Mouse (Mus musculus) MEL (cell line): Measurements from ENCODE around the gene Fv1. TPM values are rescaled to one million over a fixed set of nuclear protein-coding genes. Genes with fewer than 3 reads are reported as not detected.

Experiments
- DNase-seq: peaks from one replicate; pipeline ENCODE4 v3.0.0; 2011; ENCODE audit warnings: low read depth, low spot score
- H3K27ac ChIP-seq: 2 replicates; pipeline ENCODE4 v1.5.1; 2012; ENCODE audit warnings: low read depth, mild to moderate bottlenecking, control low read depth, low read length, moderate library complexity; ENCODE audit not compliant: control insufficient read depth
- H3K27me3 ChIP-seq, 2 experiments: fragments of 150-350 bp in 1 of 2; sonication (generic) in 1 of 2; 2 replicates each; pipeline ENCODE4 v1.6.1; 2012; ENCODE audit warnings: low read length in 2 of 2, mild to moderate bottlenecking in 2 of 2, improper control_type of control experiment in 1 of 2, moderate library complexity in 1 of 2; ENCODE audit not compliant: insufficient read depth in 2 of 2, control insufficient read depth in 1 of 2
- H3K36me3 ChIP-seq, 2 experiments: 2 replicates each; pipeline ENCODE4 v1.6.1; 2012 to 2014; ENCODE audit warnings: low read length in 2 of 2, improper control_type of control experiment in 1 of 2, inconsistent platforms in 1 of 2, mild to moderate bottlenecking in 1 of 2; ENCODE audit not compliant: insufficient read depth in 2 of 2, control insufficient read depth in 1 of 2
- H3K4me1 ChIP-seq, 2 experiments: fragments of 150-350 bp in 1 of 2; sonication (generic) in 1 of 2; 2 replicates each; pipeline ENCODE4 v1.6.1; 2012; ENCODE audit warnings: low read length in 2 of 2, improper control_type of control experiment in 1 of 2, mild to moderate bottlenecking in 1 of 2; ENCODE audit not compliant: insufficient read depth in 2 of 2, control insufficient read depth in 1 of 2
- H3K4me3 ChIP-seq, 2 experiments: fragments of 150-350 bp in 1 of 2; sonication (generic) in 1 of 2; 2 replicates each; pipeline ENCODE4 v1.5.1; 2012; ENCODE audit warnings: low read depth in 2 of 2, low read length in 2 of 2, mild to moderate bottlenecking in 2 of 2, moderate library complexity in 2 of 2, control low read depth in 1 of 2, improper control_type of control experiment in 1 of 2; ENCODE audit not compliant: control insufficient read depth in 1 of 2, insufficient read depth in 1 of 2
- H3K79me2 ChIP-seq: 2 replicates; pipeline ENCODE4 v1.6.1; 2012; ENCODE audit warnings: mild to moderate bottlenecking, low read length, moderate library complexity; ENCODE audit not compliant: control insufficient read depth, poor library complexity, insufficient read depth
- H3K9ac ChIP-seq: 2 replicates; pipeline ENCODE4 v1.6.1; 2012; ENCODE audit warnings: low read depth, mild to moderate bottlenecking, control low read depth, low read length, moderate library complexity; ENCODE audit not compliant: control insufficient read depth, poor library complexity, severe bottlenecking
- H3K9me3 ChIP-seq: fragments of 150-350 bp; sonication (generic); replicated peaks from 2 replicates; pipeline ENCODE4 v1.6.1; 2012; ENCODE audit warnings: mild to moderate bottlenecking, low read length, improper control_type of control experiment, moderate library complexity; ENCODE audit not compliant: insufficient read depth
- BHLHE40 ChIP-seq: IDR thresholded peaks from 2 replicates; pipeline ENCODE4 v1.6.1; 2012; ENCODE audit warnings: low read depth, mild to moderate bottlenecking, inconsistent platforms, low read length, improper control_type of control experiment, borderline replicate concordance
- E2F4 ChIP-seq: IDR thresholded peaks from 2 replicates; pipeline ENCODE4 v1.6.1; 2011; ENCODE audit warnings: low read depth, low read length, improper control_type of control experiment, borderline replicate concordance
- ELF1 ChIP-seq: IDR thresholded peaks from 2 replicates; pipeline ENCODE4 v1.6.1; 2014; ENCODE audit warnings: low read depth, mild to moderate bottlenecking, inconsistent platforms, low read length, improper control_type of control experiment, moderate library complexity
- EP300 ChIP-seq, 2 experiments: IDR thresholded peaks; 2 replicates each; pipeline ENCODE4 v1.6.1; 2011; ENCODE audit warnings: improper control_type of control experiment in 2 of 2, low read length in 2 of 2, low read depth in 1 of 2, mild to moderate bottlenecking in 1 of 2
- ETS1 ChIP-seq: IDR thresholded peaks from 2 replicates; pipeline ENCODE4 v1.6.1; 2012; ENCODE audit warnings: low read depth, mild to moderate bottlenecking, inconsistent platforms, low read length, improper control_type of control experiment, moderate library complexity
- GATA1 ChIP-seq: IDR thresholded peaks from 2 replicates; pipeline ENCODE4 v1.6.1; 2011; ENCODE audit warnings: low read depth, low read length, improper control_type of control experiment
- JUND ChIP-seq: IDR thresholded peaks from 2 replicates; pipeline ENCODE4 v1.6.1; 2011; ENCODE audit warnings: low read depth, mild to moderate bottlenecking, improper control_type of control experiment, low read length
- KAT2A ChIP-seq: conservative IDR thresholded peaks from 2 replicates; pipeline ENCODE4 v1.6.1; 2012; ENCODE audit warnings: low read depth, low read length, improper control_type of control experiment, inconsistent platforms
- MAFK ChIP-seq: IDR thresholded peaks from 2 replicates; pipeline ENCODE4 v1.6.1; 2011; ENCODE audit warnings: low read depth, mild to moderate bottlenecking, low read length, improper control_type of control experiment, borderline replicate concordance
- MAZ ChIP-seq: IDR thresholded peaks from 2 replicates; pipeline ENCODE4 v1.6.1; 2012; ENCODE audit warnings: low read depth, mild to moderate bottlenecking, inconsistent platforms, low read length, improper control_type of control experiment
- MYB ChIP-seq: IDR thresholded peaks from 2 replicates; pipeline ENCODE4 v1.6.1; 2011; ENCODE audit warnings: mild to moderate bottlenecking, low read depth, low read length, improper control_type of control experiment
- MYC ChIP-seq: IDR thresholded peaks from 2 replicates; pipeline ENCODE4 v1.6.1; 2011; ENCODE audit warnings: low read depth, mild to moderate bottlenecking, low read length, improper control_type of control experiment, moderate library complexity
- NRF1 ChIP-seq: IDR thresholded peaks from 2 replicates; pipeline ENCODE4 v1.6.1; 2014; ENCODE audit warnings: low read depth, mild to moderate bottlenecking, inconsistent platforms, low read length, improper control_type of control experiment, moderate library complexity; ENCODE audit not compliant: poor library complexity, insufficient read depth, severe bottlenecking
- RAD21 ChIP-seq: IDR thresholded peaks from 2 replicates; pipeline ENCODE4 v1.6.1; 2011; ENCODE audit warnings: mild to moderate bottlenecking, low read depth, low read length, improper control_type of control experiment
- TAL1 ChIP-seq: IDR thresholded peaks from 2 replicates; pipeline ENCODE4 v1.6.1; 2012; ENCODE audit warnings: mild to moderate bottlenecking, inconsistent platforms, low read length, moderate library complexity, mixed read lengths
- TBP ChIP-seq: IDR thresholded peaks from 2 replicates; pipeline ENCODE4 v1.8.0; 2011; ENCODE audit warnings: low read depth, low read length, improper control_type of control experiment
- TCF12 ChIP-seq: IDR thresholded peaks from 2 replicates; pipeline ENCODE4 v1.6.1; 2014; ENCODE audit warnings: low read depth, mild to moderate bottlenecking, inconsistent platforms, low read length, improper control_type of control experiment, moderate library complexity
- UBTF ChIP-seq: IDR thresholded peaks from 2 replicates; pipeline ENCODE4 v1.6.1; 2012; ENCODE audit warnings: low read depth, mild to moderate bottlenecking, inconsistent platforms, low read length, improper control_type of control experiment, moderate library complexity, borderline replicate concordance; ENCODE audit not compliant: insufficient read depth
- USF1 ChIP-seq: IDR thresholded peaks from 2 replicates; pipeline ENCODE4 v1.6.1; 2014; ENCODE audit warnings: low read depth, mild to moderate bottlenecking, inconsistent platforms, low read length, improper control_type of control experiment, moderate library complexity
- ZC3H11A ChIP-seq: IDR thresholded peaks from 2 replicates; pipeline ENCODE4 v1.6.1; 2012; ENCODE audit warnings: low read depth, mild to moderate bottlenecking, inconsistent platforms, low read length, improper control_type of control experiment
- ZKSCAN1 ChIP-seq: IDR thresholded peaks from 2 replicates; pipeline ENCODE4 v1.6.1; 2012; ENCODE audit warnings: low read depth, mild to moderate bottlenecking, inconsistent platforms, low read length, improper control_type of control experiment, moderate library complexity
- ZNF384 ChIP-seq: IDR thresholded peaks from 2 replicates; pipeline ENCODE4 v1.6.1; 2012; ENCODE audit warnings: low read depth, mild to moderate bottlenecking, inconsistent platforms, low read length, improper control_type of control experiment
- polyA plus RNA-seq, 2 experiments: library from polyadenylated mRNA; stranded (reverse) in 1 of 2; unstranded in 1 of 2; fragments of >175 nt in 1 of 2; fragments of >200 nt in 1 of 2; gene quantifications; 2 replicates each; pipeline versions ENCODE4 v1.2.1 to v1.2.4; 2012; ENCODE audit warnings: low replicate concordance in 2 of 2, low read depth in 1 of 2; ENCODE audit not compliant: insufficient read length in 2 of 2, insufficient read depth in 1 of 2, missing spikeins in 1 of 2
- total RNA-seq: library from RNA; depleted of rRNA; stranded (reverse); fragments of 300-350 nt; gene quantifications from 2 replicates; pipeline ENCODE4 v1.2.3, GENCODE M21; 2012

Gene Fv1
- total and polyA plus RNA-seq, 3 experiments: 3.0 to 4.6 TPM; not detected in 1

DNA sequence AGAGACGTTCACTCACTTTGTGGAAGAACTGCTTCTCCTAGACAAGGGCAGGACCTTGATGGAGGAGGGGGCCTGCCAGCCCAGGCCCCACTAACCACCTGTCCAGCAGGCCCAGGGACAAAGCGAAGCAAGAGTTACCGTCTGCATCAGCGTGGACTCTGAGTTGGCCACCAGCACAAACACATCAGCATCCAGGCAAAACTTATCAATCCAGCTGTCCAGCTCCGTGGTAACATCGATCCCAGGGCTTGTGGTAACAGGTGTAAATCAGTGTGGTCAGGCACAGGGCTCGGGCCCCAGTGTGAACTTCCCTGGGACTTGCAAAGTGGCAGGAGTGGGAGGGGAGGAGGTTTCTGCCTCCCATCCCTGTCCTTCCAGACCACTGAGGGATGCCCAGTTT, 18.5 kb downstream of the Fv1 start:
- Histone ChIP-seq H3K4me3 (no peak overlapping the region), H3K4me1 (no peaks in the 10 kb centered on the region), H3K27ac (no peak overlapping the region), H3K9me3 (no peaks in the 10 kb centered on the region), H3K9ac (no peak overlapping the region), H3K27me3 (no peaks in the 10 kb centered on the region), H3K79me2 (no peaks in the 10 kb centered on the region), H3K36me3 (peaks cover 0 to 9% of the 10 kb centered on the region in 2 experiments; a peak in 2 of 4 replicates)
- TF ChIP-seq ZKSCAN1 (no peak), USF1 (no peak), MYC (no peak), ELF1 (no peak), RAD21 (no peak), ZC3H11A (no peak), NRF1 (no peak), ETS1 (no peak), TBP (no peak), UBTF (no peak), TAL1 (no peak), EP300 (IDR thresholded peaks at IDR 0.05; ENCODE audit: low read depth in 1 of 2, low read length in 2 of 2) (no peak), MAZ (no peak), KAT2A (no peak), BHLHE40 (no peak), E2F4 (no peak), ZNF384 (no peak), GATA1 (no peak), MYB (no peak), JUND (no peak)
- DNase-seq: no peak

DNA sequence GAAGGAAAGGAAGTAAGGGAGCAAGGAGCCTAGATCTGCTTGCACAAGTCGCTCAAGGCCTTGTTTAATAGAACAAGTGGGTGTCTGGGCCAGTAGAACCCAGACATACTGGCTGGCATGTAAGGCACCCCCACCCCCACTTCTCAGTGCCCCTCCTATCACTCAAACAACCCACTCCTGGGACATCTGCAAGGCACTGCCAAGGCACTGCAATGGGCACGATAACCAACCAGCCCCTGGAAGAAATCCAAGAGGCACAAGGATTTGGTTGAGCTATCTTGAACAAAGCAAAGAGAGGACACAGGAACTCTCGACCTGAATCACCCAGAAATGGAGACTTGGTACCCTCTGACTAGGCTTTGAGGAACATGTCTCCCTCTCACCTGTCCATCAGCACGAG, 19.5 kb downstream of the Fv1 start:
- no peak overlapping the region for H3K9ac ChIP-seq
- H3K9me3 ChIP-seq: no peaks in the 10 kb centered on the region
- H3K79me2 ChIP-seq: no peaks in the 10 kb centered on the region
- H3K27ac ChIP-seq: no peak overlapping the region
- peak in 1 of 2 experiments; percentile 30; a peak in 1 of 4 replicates for TF ChIP-seq EP300 (IDR thresholded peaks at IDR 0.05; ENCODE audit: low read depth in 1 of 2, low read length in 2 of 2)
- TF ChIP-seq TCF12: peak; percentile 48; the same call in 1 of the 2 replicates
- no peak for TF ChIP-seq USF1
- 0 out of 2 replicates have a peak, but pooled peaks have one; percentile 17 for TF ChIP-seq ETS1
- no peak for TF ChIP-seq MAFK
- H3K27me3 ChIP-seq: no peaks in the 10 kb centered on the region
- DNase-seq: no peak
- H3K4me1 ChIP-seq: no peaks in the 10 kb centered on the region
- H3K36me3 ChIP-seq: peaks cover 0 to 7% of the 10 kb centered on the region in 2 experiments; a peak in 1 of 4 replicates
- no peak overlapping the region for H3K4me3 ChIP-seq
